Mouse (Mus musculus) limb, embryonic 13.5 days (tissue): ENCODE data around the gene Slc7a10. TPM values are rescaled to one million over a fixed set of nuclear protein-coding genes. Genes with fewer than 3 reads are reported as not detected.
"Not testable (repeated sequence)": the region's sequence is repeated elsewhere in the genome, so short reads cannot be mapped to it uniquely, and the experiment has no call there.

Source experiments
- ATAC-seq: fragments of 200-750 bp; cut with Nextera tagmentation; 2 replicates; pipeline ENCODE4 v1.8.0; 2017; ENCODE audit warnings: low read depth, moderate number of reproducible peaks, moderate TSS enrichment; ENCODE audit not compliant: low FRiP score
- H3K27ac ChIP-seq: fragments of 300-500 bp; sonication (generic); 2 replicates; pipeline ENCODE4 v1.5.1; 2015; ENCODE audit warnings: inconsistent platforms, mild to moderate bottlenecking, moderate library complexity
- H3K27me3 ChIP-seq: fragments of 300-500 bp; sonication (generic); 2 replicates; pipeline ENCODE4 v1.6.1; 2015; ENCODE audit warnings: mild to moderate bottlenecking, inconsistent platforms
- H3K36me3 ChIP-seq: fragments of 300-500 bp; sonication (generic); 2 replicates; pipeline ENCODE4 v1.6.1; 2015; ENCODE audit warnings: inconsistent platforms, mild to moderate bottlenecking, moderate library complexity
- H3K4me1 ChIP-seq: fragments of 300-500 bp; sonication (generic); 2 replicates; pipeline ENCODE4 v1.6.1; 2015; ENCODE audit warnings: inconsistent platforms
- H3K4me2 ChIP-seq: fragments of 300-500 bp; sonication (generic); replicated peaks from 2 replicates; pipeline ENCODE4 v1.6.1; 2015; ENCODE audit warnings: inconsistent platforms, mild to moderate bottlenecking, moderate library complexity
- H3K4me3 ChIP-seq: fragments of 300-500 bp; sonication (generic); 2 replicates; pipeline ENCODE4 v1.5.1; 2015; ENCODE audit warnings: moderate library complexity, mild to moderate bottlenecking, inconsistent platforms
- H3K9ac ChIP-seq: fragments of 300-500 bp; sonication (generic); 2 replicates; pipeline ENCODE4 v1.6.1; 2015; ENCODE audit warnings: mild to moderate bottlenecking, inconsistent platforms
- H3K9me3 ChIP-seq: fragments of 300-500 bp; sonication (generic); 2 replicates; pipeline ENCODE4 v1.6.1; 2016; ENCODE audit warnings: inconsistent platforms
- WGBS: fragments of 180-500 bp; shearing (Covaris S2); methylation state at CpG from one replicate; pipeline ENCODE4 v1.1.7; 2015; 5-methylcytosine and 5-hydroxymethylcytosine counted together
- polyA plus RNA-seq: library from polyadenylated mRNA; unstranded; fragments of >200 nt; fragmentation: Nextera tagmentation; extraction: Ambion mirVana; gene quantifications from 2 replicates; pipeline ENCODE4 v1.2.1, GENCODE M21; 2015

Gene Slc7a10
- polyA plus RNA-seq, 1 experiment from 2014 or later, result 2.0 TPM

GRCm38 (mm10) chr7:35215731-35216130, 29.5 kb downstream of the Slc7a10 start:
- H3K27me3 ChIP-seq, result peaks cover 8% of the 10 kb centered on the region; the same call in 1 of the 2 replicates
- H3K4me1 ChIP-seq, result peaks cover 15% of the 10 kb centered on the region
- H3K4me2 ChIP-seq, result peak overlapping the region; percentile 85
- H3K4me3 ChIP-seq, result peak overlapping the region; percentile 74
- ATAC-seq, result no peak
- 47% methylated on average over 5 of the region's 5 CpGs for WGBS
- H3K9me3 ChIP-seq, result no peaks in the 10 kb centered on the region
- peak overlapping the region; percentile 81 for H3K9ac ChIP-seq
- no peak overlapping the region for H3K27ac ChIP-seq
- H3K36me3 ChIP-seq, result peaks cover 17% of the 10 kb centered on the region

- no peak for ATAC-seq
- Histone ChIP-seq H3K4me1 (peaks cover under 1% of the 10 kb centered on the region; the same call in 1 of the 2 replicates), H3K27me3 (peaks cover 6% of the 10 kb centered on the region; the same call in 1 of the 2 replicates), H3K4me3 (no peak overlapping the region), H3K27ac (no peak overlapping the region), H3K9me3 (no peaks in the 10 kb centered on the region), H3K9ac (no peak overlapping the region), H3K36me3 (no peaks in the 10 kb centered on the region), H3K4me2 (no peak overlapping the region)
- WGBS, result 75% methylated on average over 9 of the region's 9 CpGs
Measured at GRCm38 (mm10) chr7:35220694-35221365, 34.6 kb downstream of the Slc7a10 start.

GRCm38 (mm10) chr7:35230333-35230732, 44.1 kb downstream of the Slc7a10 start:
- no peak for ATAC-seq
- WGBS, result 76% methylated on average over 3 of the region's 3 CpGs
- no peak overlapping the region for H3K27ac ChIP-seq

GRCm38 (mm10) chr7:35232796-35233455, 46.7 kb downstream of the Slc7a10 start:
- H3K4me2 ChIP-seq, result peak overlapping the region; percentile 25; the same call in 1 of the 2 replicates
- H3K4me3 ChIP-seq, result no peak overlapping the region
- peaks cover 10% of the 10 kb centered on the region; the same call in 1 of the 2 replicates for H3K4me1 ChIP-seq
- no peak overlapping the region for H3K27ac ChIP-seq
- no peak overlapping the region for H3K9ac ChIP-seq
- no peaks in the 10 kb centered on the region for H3K36me3 ChIP-seq
- no peak for ATAC-seq
- peaks cover 11% of the 10 kb centered on the region; the same call in 1 of the 2 replicates for H3K9me3 ChIP-seq
- no peaks in the 10 kb centered on the region for H3K27me3 ChIP-seq
- WGBS, result 30% methylated on average over 13 of the region's 13 CpGs

More at GRCm38 (mm10) chr7:35230333-35230732, 44.1 kb downstream of the Slc7a10 start:
- Histone ChIP-seq H3K4me2 (no peak overlapping the region), H3K4me3 (no peak overlapping the region), H3K27me3 (no peaks in the 10 kb centered on the region), H3K4me1 (0 out of 2 replicates have a peak, but pooled peaks cover 4% of the 10 kb centered on the region), H3K9ac (no peak overlapping the region), H3K9me3 (peaks cover 11% of the 10 kb centered on the region; the same call in 1 of the 2 replicates), H3K36me3 (no peaks in the 10 kb centered on the region)

- Histone ChIP-seq H3K4me2 (peak overlapping the region; percentile 65), H3K9ac (peak overlapping the region; percentile 73), H3K4me1 (peaks cover 10% of the 10 kb centered on the region; the same call in 1 of the 2 replicates), H3K27me3 (no peaks in the 10 kb centered on the region), H3K36me3 (no peaks in the 10 kb centered on the region), H3K4me3 (peak overlapping the region; percentile 65), H3K9me3 (peaks cover 11% of the 10 kb centered on the region; the same call in 1 of the 2 replicates), H3K27ac (peak overlapping the region; percentile 91; the same call in 1 of the 2 replicates)
- 46% methylated on average over 12 of the region's 12 CpGs for WGBS
- ATAC-seq, result no peak
Measured at GRCm38 (mm10) chr7:35233861-35234260, 47.7 kb downstream of the Slc7a10 start.

- peak overlapping the region; percentile 65 for H3K4me3 ChIP-seq
- H3K9ac ChIP-seq, result peak overlapping the region; percentile 73
- peaks cover 10% of the 10 kb centered on the region; the same call in 1 of the 2 replicates for H3K4me1 ChIP-seq
- peak overlapping the region; percentile 93 for H3K27ac ChIP-seq
- peaks cover 11% of the 10 kb centered on the region; the same call in 1 of the 2 replicates for H3K9me3 ChIP-seq
- WGBS, result under 1% methylated on average over 45 of the region's 45 CpGs
- H3K27me3 ChIP-seq, result no peaks in the 10 kb centered on the region
- no peaks in the 10 kb centered on the region for H3K36me3 ChIP-seq
- H3K4me2 ChIP-seq, result peak overlapping the region; percentile 65
- ATAC-seq, result peak; percentile 94
Measured at GRCm38 (mm10) chr7:35234361-35235245, 48.4 kb downstream of the Slc7a10 start.

- Histone ChIP-seq H3K27me3 (no peaks in the 10 kb centered on the region), H3K27ac (peak overlapping the region; percentile 70), H3K4me2 (peak overlapping the region; percentile 65), H3K9ac (peak overlapping the region; percentile 59; the same call in 1 of the 2 replicates), H3K9me3 (peaks cover 11% of the 10 kb centered on the region; the same call in 1 of the 2 replicates), H3K36me3 (no peaks in the 10 kb centered on the region), H3K4me1 (peaks cover 10% of the 10 kb centered on the region; the same call in 1 of the 2 replicates), H3K4me3 (peak overlapping the region; percentile 65)
- peak; percentile 57; the same call in 1 of the 2 replicates for ATAC-seq
- WGBS, result 19% methylated on average over 9 of the region's 9 CpGs
Measured at GRCm38 (mm10) chr7:35235308-35235707, 49.1 kb downstream of the Slc7a10 start.

GRCm38 (mm10) chr7:35237935-35238334, 51.8 kb downstream of the Slc7a10 start:
- not testable (repeated sequence) for H3K9ac ChIP-seq, H3K4me1 ChIP-seq, H3K4me2 ChIP-seq, H3K27ac ChIP-seq, H3K9me3 ChIP-seq, H3K27me3 ChIP-seq, ATAC-seq, H3K4me3 ChIP-seq, H3K36me3 ChIP-seq
- WGBS, result 76% methylated on average over 3 of the region's 3 CpGs

Other genes starting within 250 kb of the Slc7a10 start
- 42.5 and 45.6 TPM in 2 replicates for gene Cebpg, start 129.8 kb upstream of the Slc7a10 start, polyA plus RNA-seq
- 2.0 and 2.2 TPM in 2 replicates for gene Cebpa, start 67.1 kb upstream of the Slc7a10 start, polyA plus RNA-seq
- 8.9 and 9.6 TPM in 2 replicates for gene Lrp3, start 29.1 kb downstream of the Slc7a10 start, polyA plus RNA-seq
- 20.0 and 20.9 TPM in 2 replicates for gene Gpatch1, start 132.1 kb downstream of the Slc7a10 start, polyA plus RNA-seq
- 2.6 and 2.7 TPM in 2 replicates for gene Rhpn2, start 147.8 kb downstream of the Slc7a10 start, polyA plus RNA-seq
- gene Faap24, start 210.5 kb downstream of the Slc7a10 start, polyA plus RNA-seq, result 16.7 and 17.3 TPM in 2 replicates
- gene Cep89, start 210.7 kb downstream of the Slc7a10 start, polyA plus RNA-seq, result 47.1 and 47.4 TPM in 2 replicates